14 mouse cellular contexts compared by ENCODE assay signal in the genomic region with DNA sequence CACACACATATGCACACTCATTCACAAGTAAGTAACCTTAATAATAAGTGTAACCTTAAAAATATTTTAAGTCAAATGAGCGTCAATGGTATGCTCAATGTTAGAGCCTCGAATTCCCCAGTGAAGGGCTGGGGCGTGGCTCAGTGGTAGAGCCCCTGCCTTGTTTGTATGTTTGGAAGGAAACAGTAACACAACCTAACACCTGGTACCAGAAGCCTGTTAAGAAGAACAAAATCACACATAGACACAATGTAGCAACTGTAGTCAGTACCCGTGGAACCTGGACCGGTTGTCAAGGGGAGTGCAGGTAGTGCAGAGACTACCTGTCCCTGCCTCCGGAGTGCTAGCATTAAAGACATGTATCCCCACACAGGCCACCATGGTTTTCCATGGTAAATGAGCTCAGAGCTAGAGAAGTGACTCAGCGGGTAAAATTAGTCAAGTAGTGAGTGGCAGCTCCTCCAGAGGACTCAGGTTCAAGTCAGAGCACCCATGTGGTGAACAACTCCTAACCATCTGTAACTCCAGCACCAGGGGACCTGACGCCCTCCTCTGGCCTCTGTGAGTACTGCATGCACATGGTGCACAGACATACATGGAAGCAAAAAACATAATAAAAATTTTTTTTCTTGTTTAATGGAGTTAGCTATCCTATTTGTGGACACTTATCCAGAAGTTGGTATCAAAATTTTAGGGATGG. TPM values are rescaled to one million over a fixed set of nuclear protein-coding genes. Genes with fewer than 3 reads are reported as not detected.
A peak's percentile ranks its signal among the peaks of the same experiment; 100 is the strongest.
DNase-seq lines count a peak whose midpoint lies in the region; ATAC-seq and TF ChIP-seq lines count a peak whose summit lies in the region.
"Had no signal": no experiment of that assay in that cellular context is flagged by ENCODE, and none has a peak within 500 bp of the region (broad histone marks: within the 10 kb centered on the region; RNA-seq: fewer than 3 reads in every experiment).

No protein-coding gene starts in this region.

- no peak for ATAC-seq in CD4-positive, CD25-positive, alpha-beta regulatory T cell, adult 4 months

- no peaks in the 10 kb centered on the region for H3K9me3 ChIP-seq in CH12.LX (replicated peaks; ENCODE audit: low read length)
- H3K9me3 ChIP-seq: heart, embryonic 15.5 days; liver, embryonic 15.5 days; midbrain, embryonic 12.5 days; neural tube, embryonic 13.5 days; stomach, embryonic 15.5 days had no signal

- no peak for TF ChIP-seq POLR2A in CH12.LX (IDR thresholded peaks at IDR 0.05; ENCODE audit: low read depth, low read length)

- intact Hi-C loops in left cerebral cortex, adult 2 months (cut with DNase I) = no loop called here
- intact Hi-C loops in left cerebral cortex, postnatal 4 days (cut with DNase I) = no loop called here

- no peak overlapping the region for H3K4me2 ChIP-seq in CH12.LX (ENCODE audit: insufficient read depth, low read depth, poor library complexity, severe bottlenecking)
- H3K4me2 ChIP-seq: heart, embryonic 15.5 days; liver, embryonic 15.5 days; midbrain, embryonic 12.5 days; neural tube, embryonic 13.5 days; stomach, embryonic 15.5 days had no signal

- dilution Hi-C loops in CH12.LX (cut with MboI; ENCODE audit: extremely low pct_ligation_motif_present, extremely low pct_unique_long_range_greater_than_20kb, low sequenced_read_pairs) = no loop called here

- peak; percentile 16 for TF ChIP-seq RAD21 in CH12.LX (IDR thresholded peaks at IDR 0.05; ENCODE audit: low read depth, low read length)

- no peak overlapping the region for H3K9ac ChIP-seq in CH12.LX (ENCODE audit: insufficient read depth, low read depth)
- H3K9ac ChIP-seq: heart, embryonic 15.5 days; liver, embryonic 15.5 days; midbrain, embryonic 12.5 days; neural tube, embryonic 13.5 days; stomach, embryonic 15.5 days had no signal

- no peak for TF ChIP-seq EP300 in CH12.LX (IDR thresholded peaks at IDR 0.05; ENCODE audit: low read length)

- in situ Hi-C loops in CH12.LX (cut with MboI; ENCODE audit: low pct_ligation_motif_present, low pct_unique_long_range_greater_than_20kb, low sequenced_read_pairs) = no loop called here

- TF ChIP-seq CTCF in left cerebral cortex, adult 2 months (IDR thresholded peaks at IDR 0.05) = peak; percentile 30
- TF ChIP-seq CTCF in CH12.LX (conservative IDR thresholded peaks at IDR 0.05 in 1 of 2, IDR thresholded peaks at IDR 0.05 in 1 of 2; ENCODE audit: low read depth in 2 of 2, low read length in 2 of 2) = peak; percentile 17 to 51; a peak in 2 of 4 replicates

- peak; percentile 46 for DNase-seq in CD4-positive, CD25-positive, alpha-beta regulatory T cell, adult 2 months (ENCODE audit: low read depth, low spot score)
- no peak for DNase-seq in left cerebral cortex, adult 2 months (ENCODE audit: extremely low spot score in 1 of 2, low spot score in 2 of 2)
- DNase-seq in left cerebral cortex, postnatal 4 days = no peak
- DNase-seq in CH12.LX (ENCODE audit: extremely low read depth) = no peak
- peak; percentile 62 for DNase-seq in induced T-regulatory cell, adult 2 months (ENCODE audit: low read depth)
- DNase-seq in kidney, postnatal 14 days = no peak
- no peak for DNase-seq in right cerebral cortex, postnatal 14 days
- DNase-seq: cerebellum, adult 8-10 months had no signal

- no peak overlapping the region for H3K4me3 ChIP-seq in left cerebral cortex, adult 2 months
- no peak overlapping the region for H3K4me3 ChIP-seq in CH12.LX (replicated peaks in 1 of 3; ENCODE audit: low read depth in 2 of 3, low read length in 2 of 3, poor library complexity in 1 of 3)
- H3K4me3 ChIP-seq: heart, embryonic 15.5 days; liver, embryonic 15.5 days; midbrain, embryonic 12.5 days; neural tube, embryonic 13.5 days; stomach, embryonic 15.5 days had no signal

- no peaks in the 10 kb centered on the region for H3K36me3 ChIP-seq in CH12.LX (replicated peaks in 1 of 2; ENCODE audit: control insufficient read depth in 1 of 2, insufficient read depth in 1 of 2, low read length in 1 of 2)
- H3K36me3 ChIP-seq: heart, embryonic 15.5 days; liver, embryonic 15.5 days; midbrain, embryonic 12.5 days; neural tube, embryonic 13.5 days; stomach, embryonic 15.5 days had no signal

- H3K27me3 ChIP-seq in CH12.LX (replicated peaks) = no peaks in the 10 kb centered on the region
- H3K27me3 ChIP-seq: heart, embryonic 15.5 days; liver, embryonic 15.5 days; midbrain, embryonic 12.5 days; neural tube, embryonic 13.5 days; stomach, embryonic 15.5 days had no signal

- no peaks in the 10 kb centered on the region for H3K79me2 ChIP-seq in CH12.LX (replicated peaks; ENCODE audit: control insufficient read depth, extremely low read depth, insufficient read depth, poor library complexity, severe bottlenecking)

- peaks cover 0 to 12% of the 10 kb centered on the region in 2 experiments; a peak in 2 of 4 replicates for H3K4me1 ChIP-seq in CH12.LX (ENCODE audit: control insufficient read depth in 1 of 2, insufficient read depth in 2 of 2)
- H3K4me1 ChIP-seq: midbrain, embryonic 12.5 days; neural tube, embryonic 13.5 days had no signal

- H3K27ac ChIP-seq in left cerebral cortex, adult 2 months = no peak overlapping the region
- H3K27ac ChIP-seq in CH12.LX (ENCODE audit: insufficient read depth, low read depth) = no peak overlapping the region
- H3K27ac ChIP-seq: heart, embryonic 15.5 days; midbrain, embryonic 12.5 days; neural tube, embryonic 13.5 days; stomach, embryonic 15.5 days had no signal

TF ChIP-seq in CH12.LX, 34 proteins besides CTCF, POLR2A, EP300 and RAD21:
- TF ChIP-seq IRF4 (IDR thresholded peaks at IDR 0.05; ENCODE audit: low read depth, low read length) (no peak), SMC3 (IDR thresholded peaks at IDR 0.05; ENCODE audit: low read depth, low read length) (peak; percentile 25; the same call in 1 of the 2 replicates)
TF ChIP-seq in CH12.LX: peak in this region for 1.

RNA-seq across cellular contexts. Expression of a gene that starts 5.0 kb away (rescaled TPM):
- 1 to 10 TPM; 2.3 to 3.8 TPM for polyA plus RNA-seq in CD4-positive, CD25-positive, alpha-beta regulatory T cell, adult 4 months (2017; shearing (Covaris generic))
- total RNA-seq in left cerebral cortex, adult 2 months (2021) = 10 to 100 TPM; 16.7 to 23.4 TPM
- 10 to 100 TPM; 17.7 to 18.3 TPM for total RNA-seq in left cerebral cortex, postnatal 4 days (2021)
- 0.13 and 0.17 TPM in 2 replicates for total RNA-seq in CH12.LX (2012; rRNA removed)
- total RNA-seq in CH12.LX (2014; rRNA removed) = not detected in 2 replicates
- 0.15 and 0.16 TPM in 2 replicates for polyA plus RNA-seq in CH12.LX (2012; ENCODE audit: insufficient read length, low read depth)

RNA-seq across cellular contexts. Expression of a gene that starts 6.7 kb away (rescaled TPM):
- polyA plus RNA-seq in CD4-positive, CD25-positive, alpha-beta regulatory T cell, adult 4 months (2017; shearing (Covaris generic)) = 10 to 100 TPM in 1 of 2 experiments, 1 to 10 TPM in 1; 7.6 to 66.3 TPM
- total RNA-seq in left cerebral cortex, adult 2 months (2021) = 1 to 10 TPM; 4.9 to 5.6 TPM
- total RNA-seq in left cerebral cortex, postnatal 4 days (2021) = 10 to 100 TPM; 13.0 to 16.7 TPM
- 0.38 and 0.42 TPM in 2 replicates for total RNA-seq in CH12.LX (2012; rRNA removed)
- total RNA-seq in CH12.LX (2014; rRNA removed) = not detected in 2 replicates
- not detected in 2 replicates for polyA plus RNA-seq in CH12.LX (2012; ENCODE audit: insufficient read length, low read depth)

RNA-seq across cellular contexts. Expression of a gene that starts 25.5 kb away (rescaled TPM):
- 1,000 to 10,000 TPM; 3,755 to 5,441 TPM for polyA plus RNA-seq in CD4-positive, CD25-positive, alpha-beta regulatory T cell, adult 4 months (2017; shearing (Covaris generic))
- 100 to 1,000 TPM; 421 to 444 TPM for total RNA-seq in left cerebral cortex, adult 2 months (2021)
- 100 to 1,000 TPM; 707 to 729 TPM for total RNA-seq in left cerebral cortex, postnatal 4 days (2021)
- 1,839 and 2,104 TPM in 2 replicates for total RNA-seq in CH12.LX (2012; rRNA removed)
- total RNA-seq in CH12.LX (2014; rRNA removed) = 898 and 923 TPM in 2 replicates
- polyA plus RNA-seq in CH12.LX (2012; ENCODE audit: insufficient read length, low read depth) = 1,465 and 1,699 TPM in 2 replicates

RNA-seq across cellular contexts. Expression of a gene that starts 29.9 kb away (rescaled TPM):
- polyA plus RNA-seq in CD4-positive, CD25-positive, alpha-beta regulatory T cell, adult 4 months (2017; shearing (Covaris generic)) = 1,000 to 10,000 TPM; 5,632 to 7,602 TPM
- 100 to 1,000 TPM; 695 to 716 TPM for total RNA-seq in left cerebral cortex, adult 2 months (2021)
- total RNA-seq in left cerebral cortex, postnatal 4 days (2021) = 1,000 to 10,000 TPM in 1 of 2 experiments, 100 to 1,000 TPM in 1; 958 to 1,083 TPM
- total RNA-seq in CH12.LX (2012; rRNA removed) = 5,043 and 5,211 TPM in 2 replicates
- 2,822 and 2,851 TPM in 2 replicates for total RNA-seq in CH12.LX (2014; rRNA removed)
- polyA plus RNA-seq in CH12.LX (2012; ENCODE audit: insufficient read length, low read depth) = 4,154 and 5,174 TPM in 2 replicates

RNA-seq across cellular contexts. Expression of a gene that starts 36.2 kb away (rescaled TPM):
- 1 to 10 TPM; 1.7 to 2.8 TPM for polyA plus RNA-seq in CD4-positive, CD25-positive, alpha-beta regulatory T cell, adult 4 months (2017; shearing (Covaris generic))
- 10 to 100 TPM in 1 of 2 experiments, 1 to 10 TPM in 1; 9.0 to 10.4 TPM for total RNA-seq in left cerebral cortex, adult 2 months (2021)
- 1 to 10 TPM; 6.2 to 7.2 TPM for total RNA-seq in left cerebral cortex, postnatal 4 days (2021)
- total RNA-seq in CH12.LX (2012; rRNA removed) = 7.1 and 7.6 TPM in 2 replicates
- total RNA-seq in CH12.LX (2014; rRNA removed) = 6.1 and 6.7 TPM in 2 replicates
- 7.2 and 7.7 TPM in 2 replicates for polyA plus RNA-seq in CH12.LX (2012; ENCODE audit: insufficient read length, low read depth)

Comparison
In these comparisons a context has a peak if more than half of its experiments do, and no peak if none do; other contexts are left out.
1. DNase-seq: peak in CD4-positive, CD25-positive, alpha-beta regulatory T cell, adult 2 months (single experiment) and induced T-regulatory cell, adult 2 months (single experiment); none in left cerebral cortex, adult 2 months (0 of 2), left cerebral cortex, postnatal 4 days (single experiment), CH12.LX (single experiment), kidney, postnatal 14 days (single experiment) and right cerebral cortex, postnatal 14 days (single experiment).
2. RNA of a gene that starts 5.0 kb away (total RNA-seq): 16.7 to 23.4 TPM in left cerebral cortex, adult 2 months and 17.7 to 18.3 TPM in left cerebral cortex, postnatal 4 days; 0.13 to 0.17 TPM in CH12.LX; every median in the first group is over 10 times any median in the second.
3. RNA of a gene that starts 6.7 kb away (total RNA-seq): 13.0 to 16.7 TPM in left cerebral cortex, postnatal 4 days and 4.9 to 5.6 TPM in left cerebral cortex, adult 2 months; 0.38 to 0.42 TPM in CH12.LX; every median in the first group is over 4 times any median in the second.